Mouse (Mus musculus): ENCODE measurements around the gene Shf. TPM values are rescaled to one million over a fixed set of nuclear protein-coding genes. Genes with fewer than 3 reads are reported as not detected.

Shf gene
- total and polyA plus RNA-seq, 3 experiments: 0.22 to 0.27 TPM; not detected in 1

DNA sequence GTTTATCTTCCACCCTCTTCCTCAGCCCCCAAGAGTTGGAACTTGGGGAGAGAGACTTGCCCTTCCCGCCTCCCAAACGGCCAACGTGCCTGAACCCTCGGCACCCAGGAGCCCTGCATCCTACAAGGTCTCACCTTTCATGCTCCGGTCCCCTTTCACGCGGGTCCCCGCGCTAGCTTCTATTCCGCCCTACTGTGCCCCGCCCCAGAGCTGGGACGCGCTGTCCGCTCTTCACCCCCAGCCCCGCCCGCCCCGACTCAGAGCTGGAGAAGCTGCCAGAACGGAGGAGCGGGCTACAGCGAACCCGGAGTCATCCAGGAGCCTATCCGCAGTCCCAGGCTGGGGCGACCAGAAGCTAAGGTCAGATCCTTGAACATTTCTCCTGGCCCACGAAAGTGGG lies 55.4 kb downstream of the Shf start, which contains the start of gene Duoxa1:
TSS of gene Duoxa1 (minus strand) at position 195 of the 400 bp plus-strand sequence.
- ATAC-seq (ENCODE audit: extremely low read depth, insufficient number of reproducible peaks, low FRiP score, poor library complexity, severe bottlenecking): no peak
- no peak for TF ChIP-seq CTCF (IDR thresholded peaks at IDR 0.05; ENCODE audit: low read depth, low read length)
- no peak for TF ChIP-seq GATA1 (IDR thresholded peaks at IDR 0.05; ENCODE audit: borderline replicate concordance, low read length)
- TF ChIP-seq POLR2AphosphoS5 (IDR thresholded peaks at IDR 0.05; ENCODE audit: insufficient replicate concordance, low read depth, low read length): no peak
- no peak for TF ChIP-seq GATA2 (IDR thresholded peaks at IDR 0.05; ENCODE audit: borderline replicate concordance, low read depth, low read length)
- TF ChIP-seq TAL1 (conservative IDR thresholded peaks at IDR 0.05; ENCODE audit: low read depth, low read length): no peak
- Histone ChIP-seq H3K4me1 (ENCODE audit: insufficient read depth, low read depth, low read length) (no peaks in the 10 kb centered on the region), H3K27me3 (ENCODE audit: insufficient read depth, low read length) (peaks cover 13% of the 10 kb centered on the region; the same call in 1 of the 2 replicates), H3K4me3 (ENCODE audit: low read depth, low read length) (no peak within 1 kb of the TSS), H3K36me3 (replicated peaks) (no peaks in the 10 kb centered on the region), H3K9me3 (replicated peaks) (no peaks in the 10 kb centered on the region)
- DNase-seq (ENCODE audit: low spot score): no peak

DNA sequence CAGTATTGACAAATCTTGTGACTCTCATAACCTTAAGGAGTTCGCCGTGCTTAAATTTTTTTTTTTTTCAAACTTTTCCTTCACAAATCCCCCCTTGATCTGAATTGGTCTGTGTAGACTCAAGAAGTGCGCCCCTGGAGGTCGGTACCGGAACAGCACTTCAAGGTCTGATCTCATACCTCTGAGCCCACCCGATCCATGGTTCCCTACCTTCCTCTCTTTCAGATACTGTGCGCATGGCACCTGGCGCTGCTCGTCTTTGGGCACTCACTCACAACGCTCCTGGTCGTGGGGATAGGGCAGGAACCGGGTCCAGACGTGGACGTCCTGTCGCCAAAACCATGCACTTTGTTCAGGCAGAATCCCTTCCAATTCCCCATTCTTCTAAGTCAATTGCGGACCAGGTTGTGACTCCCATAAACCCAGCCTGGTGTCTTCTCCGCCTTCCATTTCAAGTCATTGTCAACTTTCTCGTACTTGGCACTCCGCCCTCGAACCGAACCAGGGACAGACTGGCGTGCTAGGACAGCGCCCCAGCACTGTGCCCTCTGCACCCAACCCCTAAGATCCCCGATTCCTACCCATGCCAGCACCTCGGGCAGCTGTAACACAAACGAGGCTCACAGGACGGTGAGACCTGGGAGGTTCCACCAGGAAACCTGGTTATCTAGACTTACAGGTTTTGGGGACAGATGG lies 56.1 kb downstream of the Shf start:
- Histone ChIP-seq H3K4me3 (ENCODE audit: low read depth, low read length) (no peak overlapping the region), H3K9me3 (replicated peaks) (no peaks in the 10 kb centered on the region), H3K36me3 (replicated peaks) (no peaks in the 10 kb centered on the region), H3K4me1 (ENCODE audit: insufficient read depth, low read depth, low read length) (no peaks in the 10 kb centered on the region), H3K27me3 (ENCODE audit: insufficient read depth, low read length) (peaks cover 13% of the 10 kb centered on the region; the same call in 1 of the 2 replicates)
- peak; percentile 42 for DNase-seq (ENCODE audit: low spot score)
- ATAC-seq (ENCODE audit: extremely low read depth, insufficient number of reproducible peaks, low FRiP score, poor library complexity, severe bottlenecking): peak; percentile 45; the same call in 1 of the 2 replicates
- TF ChIP-seq CTCF (IDR thresholded peaks at IDR 0.05; ENCODE audit: low read depth, low read length): peak; percentile 81
- TF ChIP-seq GATA2 (IDR thresholded peaks at IDR 0.05; ENCODE audit: borderline replicate concordance, low read depth, low read length): no peak
- TF ChIP-seq TAL1 (conservative IDR thresholded peaks at IDR 0.05; ENCODE audit: low read depth, low read length): no peak

- Histone ChIP-seq H3K36me3 (replicated peaks) (no peaks in the 10 kb centered on the region), H3K27me3 (ENCODE audit: insufficient read depth, low read length) (peaks cover 14% of the 10 kb centered on the region; the same call in 1 of the 2 replicates), H3K4me3 (ENCODE audit: low read depth, low read length) (no peak overlapping the region), H3K4me1 (ENCODE audit: insufficient read depth, low read depth, low read length) (no peaks in the 10 kb centered on the region), H3K9me3 (replicated peaks) (no peaks in the 10 kb centered on the region)
- ATAC-seq (ENCODE audit: extremely low read depth, insufficient number of reproducible peaks, low FRiP score, poor library complexity, severe bottlenecking) (no peak), DNase-seq (ENCODE audit: low spot score) (no peak)
- TF ChIP-seq GATA1 (IDR thresholded peaks at IDR 0.05; ENCODE audit: borderline replicate concordance, low read length) (no peak), POLR2AphosphoS5 (IDR thresholded peaks at IDR 0.05; ENCODE audit: insufficient replicate concordance, low read depth, low read length) (no peak), GATA2 (IDR thresholded peaks at IDR 0.05; ENCODE audit: borderline replicate concordance, low read depth, low read length) (no peak), TAL1 (conservative IDR thresholded peaks at IDR 0.05; ENCODE audit: low read depth, low read length) (no peak), CTCF (IDR thresholded peaks at IDR 0.05; ENCODE audit: low read depth, low read length) (no peak)
Measured at GRCm38 (mm10) chr2:122311561-122311960, 57.4 kb downstream of the Shf start.

DNA sequence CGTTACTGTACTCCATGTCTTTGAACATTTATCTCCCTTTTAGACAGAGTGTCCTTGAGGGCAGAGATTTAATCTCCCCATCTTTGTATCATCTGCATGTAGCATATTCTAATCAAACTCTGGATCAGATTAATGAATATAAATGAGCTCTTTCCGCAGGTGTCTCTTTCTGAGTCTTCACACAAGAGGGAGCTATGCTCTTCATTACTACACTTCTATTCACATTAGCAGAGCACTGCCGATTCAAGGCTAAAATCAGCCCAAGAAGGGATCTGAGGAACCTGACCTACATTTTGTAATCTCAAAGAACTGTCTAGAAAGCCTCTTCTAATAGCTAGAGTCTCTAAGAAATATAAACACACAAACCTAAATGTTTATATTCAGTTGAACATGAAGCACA lies 59.3 kb downstream of the Shf start:
- no peak for TF ChIP-seq POLR2AphosphoS5 (IDR thresholded peaks at IDR 0.05; ENCODE audit: insufficient replicate concordance, low read depth, low read length)
- TF ChIP-seq GATA2 (IDR thresholded peaks at IDR 0.05; ENCODE audit: borderline replicate concordance, low read depth, low read length): no peak
- no peak for TF ChIP-seq TAL1 (conservative IDR thresholded peaks at IDR 0.05; ENCODE audit: low read depth, low read length)
- no peak for TF ChIP-seq GATA1 (IDR thresholded peaks at IDR 0.05; ENCODE audit: borderline replicate concordance, low read length)
- TF ChIP-seq CTCF (IDR thresholded peaks at IDR 0.05; ENCODE audit: low read depth, low read length): no peak
- no peaks in the 10 kb centered on the region for H3K4me1 ChIP-seq (ENCODE audit: insufficient read depth, low read depth, low read length)

GRCm38 (mm10) chr2:122306184-122306583 lies 62.8 kb downstream of the Shf start:
- Histone ChIP-seq H3K9me3 (replicated peaks) (no peaks in the 10 kb centered on the region), H3K4me1 (ENCODE audit: insufficient read depth, low read depth, low read length) (peaks cover 7% of the 10 kb centered on the region), H3K27me3 (ENCODE audit: insufficient read depth, low read length) (peaks cover 30% of the 10 kb centered on the region), H3K36me3 (replicated peaks) (no peaks in the 10 kb centered on the region), H3K4me3 (ENCODE audit: low read depth, low read length) (no peak overlapping the region)
- DNase-seq (ENCODE audit: low spot score) (no peak), ATAC-seq (ENCODE audit: extremely low read depth, insufficient number of reproducible peaks, low FRiP score, poor library complexity, severe bottlenecking) (no peak)
- TF ChIP-seq TAL1 (conservative IDR thresholded peaks at IDR 0.05; ENCODE audit: low read depth, low read length) (no peak), CTCF (IDR thresholded peaks at IDR 0.05; ENCODE audit: low read depth, low read length) (no peak), GATA2 (IDR thresholded peaks at IDR 0.05; ENCODE audit: borderline replicate concordance, low read depth, low read length) (no peak), POLR2AphosphoS5 (IDR thresholded peaks at IDR 0.05; ENCODE audit: insufficient replicate concordance, low read depth, low read length) (no peak), GATA1 (IDR thresholded peaks at IDR 0.05; ENCODE audit: borderline replicate concordance, low read length) (no peak)

More for the DNA sequence above, 59.3 kb downstream of the Shf start:
- no peak overlapping the region for H3K4me3 ChIP-seq (ENCODE audit: low read depth, low read length)
- H3K36me3 ChIP-seq (replicated peaks): no peaks in the 10 kb centered on the region
- DNase-seq (ENCODE audit: low spot score) (no peak), ATAC-seq (ENCODE audit: extremely low read depth, insufficient number of reproducible peaks, low FRiP score, poor library complexity, severe bottlenecking) (no peak)
- H3K9me3 ChIP-seq (replicated peaks): no peaks in the 10 kb centered on the region
- peaks cover 22% of the 10 kb centered on the region for H3K27me3 ChIP-seq (ENCODE audit: insufficient read depth, low read length)

DNA sequence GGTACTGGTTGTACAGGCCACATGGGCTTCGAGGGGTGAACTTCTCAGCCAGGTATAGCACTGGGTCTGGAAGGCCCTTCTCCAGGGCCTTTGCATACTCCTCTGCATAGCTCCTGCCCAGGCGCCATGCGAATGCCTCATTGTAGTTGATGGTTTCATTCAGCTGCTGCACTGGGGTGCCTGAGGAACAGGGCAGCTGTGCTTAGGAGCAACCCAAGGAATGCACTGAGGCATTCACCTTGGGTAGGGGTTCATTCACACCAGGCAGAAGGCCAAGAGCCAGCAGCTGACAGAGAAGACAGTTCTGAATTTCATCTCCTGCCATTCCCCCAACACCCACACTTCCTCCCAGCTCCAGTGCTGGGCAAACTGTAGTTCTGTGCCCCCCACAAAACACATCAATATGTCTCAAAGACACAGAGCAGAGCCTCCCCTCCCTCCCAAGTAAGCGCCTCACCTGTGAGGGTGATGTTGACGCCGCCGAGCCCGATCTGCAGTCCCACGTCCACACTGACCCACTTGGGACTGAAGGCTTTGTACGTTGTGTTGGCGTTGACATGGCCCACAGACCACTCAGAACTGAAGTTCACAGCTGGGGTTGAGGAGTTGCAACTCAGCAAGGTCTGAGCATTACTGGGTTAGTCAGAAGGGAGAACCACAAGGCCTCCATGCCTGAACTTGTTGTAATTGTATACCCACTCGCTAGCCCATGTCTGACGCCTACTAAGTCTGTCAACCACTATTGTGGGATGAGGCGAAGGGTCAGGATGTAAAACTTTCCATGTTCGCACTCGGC lies 63.7 kb downstream of the Shf start:
- peaks cover 8% of the 10 kb centered on the region for H3K4me1 ChIP-seq (ENCODE audit: insufficient read depth, low read depth, low read length)
- ATAC-seq (ENCODE audit: extremely low read depth, insufficient number of reproducible peaks, low FRiP score, poor library complexity, severe bottlenecking) (no peak), DNase-seq (ENCODE audit: low spot score) (no peak)
- TF ChIP-seq CTCF (IDR thresholded peaks at IDR 0.05; ENCODE audit: low read depth, low read length) (no peak), GATA2 (IDR thresholded peaks at IDR 0.05; ENCODE audit: borderline replicate concordance, low read depth, low read length) (no peak), GATA1 (IDR thresholded peaks at IDR 0.05; ENCODE audit: borderline replicate concordance, low read length) (no peak), TAL1 (conservative IDR thresholded peaks at IDR 0.05; ENCODE audit: low read depth, low read length) (no peak), POLR2AphosphoS5 (IDR thresholded peaks at IDR 0.05; ENCODE audit: insufficient replicate concordance, low read depth, low read length) (no peak)
- peaks cover 37% of the 10 kb centered on the region for H3K27me3 ChIP-seq (ENCODE audit: insufficient read depth, low read length)
- no peaks in the 10 kb centered on the region for H3K9me3 ChIP-seq (replicated peaks)
- no peaks in the 10 kb centered on the region for H3K36me3 ChIP-seq (replicated peaks)
- H3K4me3 ChIP-seq (ENCODE audit: low read depth, low read length): no peak overlapping the region
